Mouse (Mus musculus): ENCODE results near the gene Mon1a. TPM values are rescaled to one million over a fixed set of nuclear protein-coding genes. Genes with fewer than 3 reads are reported as not detected.

Gene Mon1a
- total and polyA plus RNA-seq, 2 experiments from 2014 or later = 9.9 to 16.4 TPM

- no peak for ATAC-seq (ENCODE audit: insufficient read depth, low read depth)
- H3K9me3 ChIP-seq (replicated peaks; ENCODE audit: control insufficient read depth, low read length) = no peaks in the 10 kb centered on the region
- WGBS = 92% methylated on average over 2 of the region's 2 CpGs
- no peak overlapping the region for H3K4me2 ChIP-seq (ENCODE audit: low read depth, low read length)
- H3K9ac ChIP-seq (replicated peaks; ENCODE audit: low read depth, low read length) = no peak overlapping the region
- DNase-seq (ENCODE audit: low spot score) = no peak
- H3K27ac ChIP-seq (ENCODE audit: low read depth) = no peak overlapping the region
- H3K27me3 ChIP-seq (ENCODE audit: control insufficient read depth, insufficient read depth, low read length) = no peaks in the 10 kb centered on the region
- no peaks in the 10 kb centered on the region for H3K36me3 ChIP-seq (replicated peaks; ENCODE audit: control insufficient read depth, insufficient read depth, low read length)
- peaks cover 2% of the 10 kb centered on the region; the same call in 1 of the 2 replicates for H3K4me1 ChIP-seq (ENCODE audit: control insufficient read depth, insufficient read depth)
- no peak overlapping the region for H3K4me3 ChIP-seq (ENCODE audit: low read depth, low read length)
- TF ChIP-seq CTCF (IDR thresholded peaks at IDR 0.05; ENCODE audit: low read depth) = no peak
- TF ChIP-seq EP300 (IDR thresholded peaks at IDR 0.05; ENCODE audit: low read depth) = no peak
These were observed 21.9 kb upstream of the Mon1a start for GRCm38 (mm10) chr9:107866081-107866480.

GRCm38 (mm10) chr9:107872350-107873098 lies 15.4 kb upstream of the Mon1a start:
- H3K27ac ChIP-seq (ENCODE audit: low read depth) = peak overlapping the region; percentile 99
- under 1% methylated on average over 72 of the region's 80 CpGs for WGBS
- peak; percentile 96 for DNase-seq (ENCODE audit: low spot score)

GRCm38 (mm10) chr9:107873137-107873536 lies 14.8 kb upstream of the Mon1a start, which contains the start of gene Rbm6:
Rbm6 (minus strand) TSS chr9:107873237.
- H3K4me2 ChIP-seq (ENCODE audit: low read depth, low read length) = peak within 1 kb of the TSS; percentile 97
- ATAC-seq (ENCODE audit: insufficient read depth, low read depth) (no peak), DNase-seq (ENCODE audit: low spot score) (no peak)
- H3K4me3 ChIP-seq (ENCODE audit: low read depth, low read length) = peak within 1 kb of the TSS; percentile 95
- no peaks in the 10 kb centered on the region for H3K27me3 ChIP-seq (ENCODE audit: control insufficient read depth, insufficient read depth, low read length)
- 8% methylated on average over 14 of the region's 14 CpGs for WGBS
- TF ChIP-seq CTCF (IDR thresholded peaks at IDR 0.05; ENCODE audit: low read depth) = no peak
- TF ChIP-seq EP300 (IDR thresholded peaks at IDR 0.05; ENCODE audit: low read depth) = no peak
- peaks cover 17% of the 10 kb centered on the region; the same call in 1 of the 2 replicates for H3K4me1 ChIP-seq (ENCODE audit: control insufficient read depth, insufficient read depth)
- no peaks in the 10 kb centered on the region for H3K9me3 ChIP-seq (replicated peaks; ENCODE audit: control insufficient read depth, low read length)
- H3K36me3 ChIP-seq (replicated peaks; ENCODE audit: control insufficient read depth, insufficient read depth, low read length) = no peaks in the 10 kb centered on the region
- peak within 1 kb of the TSS; percentile 98 for H3K9ac ChIP-seq (replicated peaks; ENCODE audit: low read depth, low read length)
- H3K27ac ChIP-seq (ENCODE audit: low read depth) = peak within 1 kb of the TSS; percentile 99

More at GRCm38 (mm10) chr9:107872350-107873098, 15.4 kb upstream of the Mon1a start:
- Histone ChIP-seq H3K4me2 (ENCODE audit: low read depth, low read length) (peak overlapping the region; percentile 97), H3K4me3 (ENCODE audit: low read depth, low read length) (peak overlapping the region; percentile 95), H3K36me3 (replicated peaks; ENCODE audit: control insufficient read depth, insufficient read depth, low read length) (no peaks in the 10 kb centered on the region), H3K4me1 (ENCODE audit: control insufficient read depth, insufficient read depth) (peaks cover 17% of the 10 kb centered on the region; the same call in 1 of the 2 replicates), H3K27me3 (ENCODE audit: control insufficient read depth, insufficient read depth, low read length) (no peaks in the 10 kb centered on the region), H3K9me3 (replicated peaks; ENCODE audit: control insufficient read depth, low read length) (no peaks in the 10 kb centered on the region), H3K9ac (replicated peaks; ENCODE audit: low read depth, low read length) (peak overlapping the region; percentile 98)
- TF ChIP-seq CTCF (IDR thresholded peaks at IDR 0.05; ENCODE audit: low read depth) (no peak; the same call in 1 of the 2 replicates), EP300 (IDR thresholded peaks at IDR 0.05; ENCODE audit: low read depth) (peak; percentile 66; the same call in 1 of the 2 replicates)
- peak; percentile 99 for ATAC-seq (ENCODE audit: insufficient read depth, low read depth)

GRCm38 (mm10) chr9:107880411-107880810 lies 7.5 kb upstream of the Mon1a start:
- Histone ChIP-seq H3K36me3 (replicated peaks; ENCODE audit: control insufficient read depth, insufficient read depth, low read length) (no peaks in the 10 kb centered on the region), H3K4me3 (ENCODE audit: low read depth, low read length) (no peak overlapping the region), H3K27ac (ENCODE audit: low read depth) (no peak overlapping the region), H3K9ac (replicated peaks; ENCODE audit: low read depth, low read length) (no peak overlapping the region), H3K4me1 (ENCODE audit: control insufficient read depth, insufficient read depth) (no peaks in the 10 kb centered on the region), H3K27me3 (ENCODE audit: control insufficient read depth, insufficient read depth, low read length) (no peaks in the 10 kb centered on the region), H3K9me3 (replicated peaks; ENCODE audit: control insufficient read depth, low read length) (no peaks in the 10 kb centered on the region), H3K4me2 (ENCODE audit: low read depth, low read length) (no peak overlapping the region)
- 58% methylated on average over 4 of the region's 4 CpGs for WGBS
- TF ChIP-seq EP300 (IDR thresholded peaks at IDR 0.05; ENCODE audit: low read depth) (no peak), CTCF (IDR thresholded peaks at IDR 0.05; ENCODE audit: low read depth) (no peak)
- DNase-seq (ENCODE audit: low spot score) (no peak), ATAC-seq (ENCODE audit: insufficient read depth, low read depth) (no peak)

GRCm38 (mm10) chr9:107888267-107888850 lies 408 bp downstream of the Mon1a start:
- H3K4me3 ChIP-seq (ENCODE audit: low read depth, low read length) = peak overlapping the region; percentile 60
- peak; percentile 52 for DNase-seq (ENCODE audit: low spot score)
- H3K9me3 ChIP-seq (replicated peaks; ENCODE audit: control insufficient read depth, low read length) = no peaks in the 10 kb centered on the region
- H3K4me2 ChIP-seq (ENCODE audit: low read depth, low read length) = peak overlapping the region; percentile 72
- H3K4me1 ChIP-seq (ENCODE audit: control insufficient read depth, insufficient read depth) = no peaks in the 10 kb centered on the region
- peak overlapping the region; percentile 46; the same call in 1 of the 2 replicates for H3K27ac ChIP-seq (ENCODE audit: low read depth)
- 2% methylated on average over 18 of the region's 18 CpGs for WGBS
- ATAC-seq (ENCODE audit: insufficient read depth, low read depth) = peak; percentile 50
- 0 out of 2 replicates have a peak, but pooled peaks cover 3% of the 10 kb centered on the region for H3K36me3 ChIP-seq (replicated peaks; ENCODE audit: control insufficient read depth, insufficient read depth, low read length)
- H3K9ac ChIP-seq (replicated peaks; ENCODE audit: low read depth, low read length) = peak overlapping the region; percentile 57
- 0 out of 2 replicates have a peak, but pooled peaks cover 7% of the 10 kb centered on the region for H3K27me3 ChIP-seq (ENCODE audit: control insufficient read depth, insufficient read depth, low read length)
- TF ChIP-seq EP300 (IDR thresholded peaks at IDR 0.05; ENCODE audit: low read depth) (no peak), CTCF (IDR thresholded peaks at IDR 0.05; ENCODE audit: low read depth) (no peak)

All from heart, postnatal 0 days (tissue).